Mouse (Mus musculus): Measurements from ENCODE around the gene Fkrp. TPM values are rescaled to one million over a fixed set of nuclear protein-coding genes. Genes with fewer than 3 reads are reported as not detected.

Gene Fkrp
- polyA plus RNA-seq, 1 experiment from 2014 or later = 23.8 TPM

- Histone ChIP-seq H3K27me3 (ENCODE audit: control insufficient read depth, insufficient read depth, low read length) (no peaks in the 10 kb centered on the region), H3K9ac (replicated peaks; ENCODE audit: low read depth, low read length) (0 out of 2 replicates have a peak overlapping the region, but pooled peaks have one; percentile 6), H3K27ac (ENCODE audit: low read length) (peak overlapping the region; percentile 61), H3K4me3 (ENCODE audit: low read depth, low read length) (no peak overlapping the region), H3K9me3 (ENCODE audit: control insufficient read depth, low read depth, low read length) (no peaks in the 10 kb centered on the region), H3K4me1 (ENCODE audit: control insufficient read depth, insufficient read depth, low read length) (peaks cover 9% of the 10 kb centered on the region; the same call in 1 of the 2 replicates), H3K36me3 (ENCODE audit: control insufficient read depth, insufficient read depth, low read length) (no peaks in the 10 kb centered on the region), H3K4me2 (replicated peaks; ENCODE audit: low read depth, low read length) (no peak overlapping the region)
- 38% methylated on average over 10 of the region's 10 CpGs for WGBS
- ATAC-seq (ENCODE audit: insufficient number of reproducible peaks, insufficient read depth, low FRiP score, low read depth) = no peak
These were observed 55.5 kb downstream of the Fkrp start for GRCm38 (mm10) chr7:16761005-16761481.

- Histone ChIP-seq H3K9me3 (ENCODE audit: control insufficient read depth, low read depth, low read length) (no peaks in the 10 kb centered on the region), H3K4me3 (ENCODE audit: low read depth, low read length) (no peak overlapping the region), H3K36me3 (ENCODE audit: control insufficient read depth, insufficient read depth, low read length) (no peaks in the 10 kb centered on the region), H3K4me2 (replicated peaks; ENCODE audit: low read depth, low read length) (no peak overlapping the region), H3K27ac (ENCODE audit: low read length) (no peak overlapping the region), H3K9ac (replicated peaks; ENCODE audit: low read depth, low read length) (no peak overlapping the region), H3K4me1 (ENCODE audit: control insufficient read depth, insufficient read depth, low read length) (peaks cover 9% of the 10 kb centered on the region; the same call in 1 of the 2 replicates), H3K27me3 (ENCODE audit: control insufficient read depth, insufficient read depth, low read length) (no peaks in the 10 kb centered on the region)
- 21% methylated on average over 8 of the region's 8 CpGs for WGBS
- 0 out of 2 replicates have a peak, but pooled peaks have one; percentile 49 for ATAC-seq (ENCODE audit: insufficient number of reproducible peaks, insufficient read depth, low FRiP score, low read depth)
These were observed 56.2 kb downstream of the Fkrp start for GRCm38 (mm10) chr7:16760292-16760691.

Other genes starting within 250 kb of the Fkrp start
- gene Arhgap35, start 201.7 kb downstream of the Fkrp start, polyA plus RNA-seq (2014; fragmentation: Nextera tagmentation; extraction: Ambion mirVana) = 19.9 and 21.2 TPM in 2 replicates
- gene Ceacam15, start 141.0 kb downstream of the Fkrp start, polyA plus RNA-seq (2014; fragmentation: Nextera tagmentation; extraction: Ambion mirVana) = not detected in 2 replicates
- gene Ceacam9, start 94.8 kb downstream of the Fkrp start, polyA plus RNA-seq (2014; fragmentation: Nextera tagmentation; extraction: Ambion mirVana) = not detected in 2 replicates
- 274 and 282 TPM in 2 replicates for gene Ap2s1, start 78.3 kb downstream of the Fkrp start, polyA plus RNA-seq (2014; fragmentation: Nextera tagmentation; extraction: Ambion mirVana)
- 36.7 and 39.0 TPM in 2 replicates for gene Slc1a5, start 35.4 kb downstream of the Fkrp start, polyA plus RNA-seq (2014; fragmentation: Nextera tagmentation; extraction: Ambion mirVana)
- 105 and 120 TPM in 2 replicates for gene Strn4, start 843 bp downstream of the Fkrp start, polyA plus RNA-seq (2014; fragmentation: Nextera tagmentation; extraction: Ambion mirVana)
- gene Prkd2, start 26.2 kb upstream of the Fkrp start, polyA plus RNA-seq (2014; fragmentation: Nextera tagmentation; extraction: Ambion mirVana) = 14.2 and 14.6 TPM in 2 replicates
- 5.5 and 6.1 TPM in 2 replicates for gene Dact3, start 58.6 kb upstream of the Fkrp start, polyA plus RNA-seq (2014; fragmentation: Nextera tagmentation; extraction: Ambion mirVana)
- 12.8 and 12.9 TPM in 2 replicates for gene Gng8, start 75.1 kb upstream of the Fkrp start, polyA plus RNA-seq (2014; fragmentation: Nextera tagmentation; extraction: Ambion mirVana)
- gene Ptgir, start 89.8 kb upstream of the Fkrp start, polyA plus RNA-seq (2014; fragmentation: Nextera tagmentation; extraction: Ambion mirVana) = 1.5 and 2.0 TPM in 2 replicates
- 148 and 161 TPM in 2 replicates for gene Calm3, start 107.4 kb upstream of the Fkrp start, polyA plus RNA-seq (2014; fragmentation: Nextera tagmentation; extraction: Ambion mirVana)
- 8.6 and 8.8 TPM in 2 replicates for gene Pnmal2, start 128.0 kb upstream of the Fkrp start, polyA plus RNA-seq (2014; fragmentation: Nextera tagmentation; extraction: Ambion mirVana)
- 4.2 TPM in 2 replicates for gene Pnmal1, start 142.9 kb upstream of the Fkrp start, polyA plus RNA-seq (2014; fragmentation: Nextera tagmentation; extraction: Ambion mirVana)
- gene Gm42372, start 166.4 kb upstream of the Fkrp start, polyA plus RNA-seq (2014; fragmentation: Nextera tagmentation; extraction: Ambion mirVana) = 0.55 and 0.59 TPM in 2 replicates
- gene Ccdc8, start 176.0 kb upstream of the Fkrp start, polyA plus RNA-seq (2014; fragmentation: Nextera tagmentation; extraction: Ambion mirVana) = 18.7 and 22.3 TPM in 2 replicates
- gene Ppp5c, start 211.2 kb upstream of the Fkrp start, polyA plus RNA-seq (2014; fragmentation: Nextera tagmentation; extraction: Ambion mirVana) = 93.6 and 94.4 TPM in 2 replicates
- gene Hif3a, start 245.7 kb upstream of the Fkrp start, polyA plus RNA-seq (2014; fragmentation: Nextera tagmentation; extraction: Ambion mirVana) = 46.0 and 51.7 TPM in 2 replicates

All from stomach, embryonic 14.5 days (tissue).